Mouse (Mus musculus): ENCODE data around the gene Gm36079. TPM values are rescaled to one million over a fixed set of nuclear protein-coding genes. Genes with fewer than 3 reads are reported as not detected.
A peak's percentile ranks its signal among the peaks of the same experiment; 100 is the strongest.
"Not testable (repeated sequence)": the region's sequence is repeated elsewhere in the genome, so short reads cannot be mapped to it uniquely, and the experiment has no call there.

Gene Gm36079
- polyA plus RNA-seq, 1 experiment from 2014 or later, result not detected

DNA sequence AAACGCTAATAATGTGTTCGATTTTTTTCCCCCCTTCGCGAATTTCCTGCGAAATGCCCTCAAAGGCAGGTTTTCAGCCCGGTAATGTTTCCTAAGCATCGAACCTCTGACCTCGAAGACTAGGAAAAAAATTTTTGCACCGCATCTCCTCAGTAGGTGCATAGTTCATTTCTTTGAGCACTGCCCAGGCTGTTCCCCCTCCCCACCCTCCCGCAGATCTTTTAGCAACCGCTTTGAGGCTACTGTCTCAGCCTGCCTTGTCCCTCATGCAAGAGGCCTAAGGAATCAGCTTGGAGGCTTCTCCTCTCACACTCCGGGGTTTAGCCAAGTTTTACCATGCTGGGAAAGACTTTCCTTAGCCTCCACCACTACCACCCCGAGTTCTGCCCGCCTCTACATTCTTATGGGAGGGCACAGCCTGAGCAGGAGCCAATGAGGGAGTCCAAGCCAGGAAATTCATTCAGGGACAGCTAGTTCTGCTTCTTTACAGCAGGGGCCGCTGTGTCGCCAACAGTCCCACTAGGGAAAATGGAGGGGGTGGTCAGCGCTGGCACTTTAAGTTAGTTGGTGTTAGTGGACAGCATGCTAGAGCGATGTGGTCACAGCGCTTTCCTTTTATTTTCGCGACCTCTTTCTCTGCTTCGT lies 28.2 kb downstream of the Gm36079 start:
- H3K4me2 ChIP-seq (ENCODE audit: low read depth, low read length); H3K4me3 ChIP-seq (ENCODE audit: low read depth, low read length); H3K4me1 ChIP-seq (ENCODE audit: control insufficient read depth, insufficient read depth, low read length); H3K27me3 ChIP-seq (ENCODE audit: control insufficient read depth, insufficient read depth, low read length); H3K9ac ChIP-seq (replicated peaks; ENCODE audit: low read depth, low read length); H3K36me3 ChIP-seq (ENCODE audit: control insufficient read depth, insufficient read depth, low read length); H3K27ac ChIP-seq (ENCODE audit: low read depth, low read length); H3K9me3 ChIP-seq (ENCODE audit: control insufficient read depth, low read length): not testable (repeated sequence)
- ATAC-seq (ENCODE audit: low read depth), result peak; percentile 87; the same call in 1 of the 2 replicates
- WGBS, result no CpG with 5 or more reads among the region's 22 CpGs

DNA sequence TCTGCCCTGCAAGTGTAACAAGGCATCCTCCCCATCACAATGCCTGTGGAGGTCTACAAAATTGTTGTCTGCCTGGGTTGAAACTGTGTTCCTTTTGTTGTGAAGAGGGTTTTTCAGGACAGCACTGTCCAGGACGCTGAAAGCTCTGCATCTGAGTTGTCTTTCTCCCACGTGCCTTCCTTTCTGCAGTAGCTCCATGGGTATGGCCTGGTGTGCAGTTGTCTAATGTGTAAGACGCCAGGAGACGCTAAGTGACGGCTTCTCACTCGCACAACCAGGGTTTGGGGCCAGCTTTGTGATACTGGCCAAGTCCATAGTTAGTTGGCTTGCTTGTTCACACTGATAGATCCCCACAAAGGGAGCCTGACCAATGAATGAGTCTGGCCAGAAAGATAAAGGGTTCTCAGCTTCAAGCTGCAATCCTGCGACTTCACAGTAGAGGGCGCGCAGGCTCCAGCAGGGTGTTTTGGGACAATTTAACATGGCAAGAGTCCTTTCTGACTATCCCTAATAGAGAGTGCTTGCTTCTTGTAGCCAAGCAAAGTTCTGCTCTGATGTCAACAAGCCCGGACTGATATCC lies 34.8 kb downstream of the Gm36079 start:
- H3K9me3 ChIP-seq (ENCODE audit: control insufficient read depth, low read length); ATAC-seq (ENCODE audit: low read depth); H3K4me2 ChIP-seq (ENCODE audit: low read depth, low read length); H3K4me3 ChIP-seq (ENCODE audit: low read depth, low read length); H3K27me3 ChIP-seq (ENCODE audit: control insufficient read depth, insufficient read depth, low read length); H3K36me3 ChIP-seq (ENCODE audit: control insufficient read depth, insufficient read depth, low read length); H3K27ac ChIP-seq (ENCODE audit: low read depth, low read length); H3K9ac ChIP-seq (replicated peaks; ENCODE audit: low read depth, low read length); H3K4me1 ChIP-seq (ENCODE audit: control insufficient read depth, insufficient read depth, low read length): not testable (repeated sequence)
- no CpG with 5 or more reads among the region's 10 CpGs for WGBS

DNA sequence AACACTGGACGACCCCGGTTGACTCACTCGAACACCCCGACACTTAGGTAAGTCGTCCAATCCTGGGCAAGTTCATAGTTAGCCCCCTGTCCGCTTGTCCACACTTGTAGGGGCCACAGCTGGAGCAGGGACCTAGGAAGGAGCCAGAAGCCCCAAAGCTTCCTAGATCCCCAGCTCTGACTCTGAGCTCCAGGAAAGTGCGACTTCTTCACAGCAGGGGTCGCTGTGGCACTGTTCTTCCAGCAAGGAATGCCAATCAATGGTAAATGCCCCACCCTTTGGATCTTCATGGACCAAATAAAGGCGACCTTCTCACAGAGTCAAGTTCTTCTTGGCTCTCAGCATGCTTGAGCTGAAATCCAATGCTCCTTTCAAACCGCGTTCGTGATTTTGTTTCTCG lies 35.5 kb downstream of the Gm36079 start:
- not testable (repeated sequence) for H3K4me3 ChIP-seq (ENCODE audit: low read depth, low read length); H3K4me2 ChIP-seq (ENCODE audit: low read depth, low read length); H3K27me3 ChIP-seq (ENCODE audit: control insufficient read depth, insufficient read depth, low read length); H3K4me1 ChIP-seq (ENCODE audit: control insufficient read depth, insufficient read depth, low read length); H3K9ac ChIP-seq (replicated peaks; ENCODE audit: low read depth, low read length); H3K9me3 ChIP-seq (ENCODE audit: control insufficient read depth, low read length); H3K27ac ChIP-seq (ENCODE audit: low read depth, low read length); H3K36me3 ChIP-seq (ENCODE audit: control insufficient read depth, insufficient read depth, low read length)
- ATAC-seq (ENCODE audit: low read depth), result 0 out of 2 replicates have a peak, but pooled peaks have one; percentile 41
- WGBS, result no CpG with 5 or more reads among the region's 13 CpGs

Other genes with a start within 250 kb of the Gm36079 start
- 38.4 and 38.7 TPM in 2 replicates for gene Zfp131, start 236.1 kb downstream of the Gm36079 start, polyA plus RNA-seq (2014; fragmentation: Nextera tagmentation; extraction: Ambion mirVana)
- gene AF067063, start 196.8 kb downstream of the Gm36079 start, polyA plus RNA-seq (2014; fragmentation: Nextera tagmentation; extraction: Ambion mirVana), result not detected in 2 replicates
- gene D13Ertd608e, start 191.0 kb downstream of the Gm36079 start, polyA plus RNA-seq (2014; fragmentation: Nextera tagmentation; extraction: Ambion mirVana), result not detected in 2 replicates
- not detected in 2 replicates for gene Tcstv1, start 132.2 kb downstream of the Gm36079 start, polyA plus RNA-seq (2014; fragmentation: Nextera tagmentation; extraction: Ambion mirVana)
- not detected in 2 replicates for gene Gm21761, start 97.7 kb downstream of the Gm36079 start, polyA plus RNA-seq (2014; fragmentation: Nextera tagmentation; extraction: Ambion mirVana)
- gene B020031M17Rik, start 76.2 kb downstream of the Gm36079 start, polyA plus RNA-seq (2014; fragmentation: Nextera tagmentation; extraction: Ambion mirVana), result not detected in 2 replicates
- gene Gm21188, start 25.2 kb upstream of the Gm36079 start, polyA plus RNA-seq (2014; fragmentation: Nextera tagmentation; extraction: Ambion mirVana), result not detected in 2 replicates
- gene Gm20767, start 113.2 kb upstream of the Gm36079 start, polyA plus RNA-seq (2014; fragmentation: Nextera tagmentation; extraction: Ambion mirVana), result not detected in 2 replicates
- gene Gm21818, start 145.4 kb upstream of the Gm36079 start, polyA plus RNA-seq (2014; fragmentation: Nextera tagmentation; extraction: Ambion mirVana), result not detected in 2 replicates
- not detected in 2 replicates for gene Gm21762, start 188.9 kb upstream of the Gm36079 start, polyA plus RNA-seq (2014; fragmentation: Nextera tagmentation; extraction: Ambion mirVana)
- gene Gm21731, start 212.1 kb upstream of the Gm36079 start, polyA plus RNA-seq (2014; fragmentation: Nextera tagmentation; extraction: Ambion mirVana), result not detected in 2 replicates
- gene AF067061, start 236.1 kb upstream of the Gm36079 start, polyA plus RNA-seq (2014; fragmentation: Nextera tagmentation; extraction: Ambion mirVana), result not detected in 2 replicates

All from neural tube, embryonic 14.5 days (tissue).